Mouse (Mus musculus) CH12.LX (cell line): ENCODE data around the gene BC017158. TPM values are rescaled to one million over a fixed set of nuclear protein-coding genes. Genes with fewer than 3 reads are reported as not detected.

Source experiments
- DNase-seq: peaks from one replicate; pipeline ENCODE4 v3.0.0-alpha.2; 2013; ENCODE audit errors: extremely low read depth
- H3K27ac ChIP-seq: 2 replicates; pipeline ENCODE4 v1.5.1; 2012; ENCODE audit warnings: low read depth, mild to moderate bottlenecking, control low read depth, moderate library complexity; ENCODE audit not compliant: insufficient read depth
- H3K27me3 ChIP-seq: replicated peaks from 2 replicates; pipeline ENCODE3; 2012; ENCODE audit warnings: inconsistent platforms
- H3K36me3 ChIP-seq, 2 experiments: replicated peaks in 1 of 2; 2 replicates each; pipeline versions ENCODE3 to v1.6.1; 2012; ENCODE audit warnings: inconsistent platforms in 1 of 2, low read length in 1 of 2, mild to moderate bottlenecking in 1 of 2, mixed read lengths in 1 of 2, moderate library complexity in 1 of 2; ENCODE audit not compliant: control insufficient read depth in 1 of 2, insufficient read depth in 1 of 2
- H3K4me1 ChIP-seq, 2 experiments: 2 replicates each; pipeline ENCODE4 v1.6.1; 2012; ENCODE audit warnings: inconsistent platforms in 1 of 2, moderate library complexity in 1 of 2; ENCODE audit not compliant: insufficient read depth in 2 of 2, control insufficient read depth in 1 of 2
- H3K4me2 ChIP-seq: 2 replicates; pipeline ENCODE4 v1.6.1; 2012; ENCODE audit warnings: low read depth, mild to moderate bottlenecking, control low read depth; ENCODE audit not compliant: poor library complexity, insufficient read depth, severe bottlenecking
- H3K4me3 ChIP-seq, 3 experiments: fragments of 150-350 bp in 1 of 3; sonication (generic) in 1 of 3; replicated peaks in 1 of 3; 2 replicates each; pipeline versions ENCODE3 to v1.5.1; 2011 to 2012; ENCODE audit warnings: low read depth in 2 of 3, low read length in 2 of 3, mild to moderate bottlenecking in 2 of 3, moderate library complexity in 2 of 3, control low read depth in 1 of 3, improper control_type of control experiment in 1 of 3, inconsistent platforms in 1 of 3, mixed read lengths in 1 of 3; ENCODE audit not compliant: poor library complexity in 1 of 3
- H3K79me2 ChIP-seq: replicated peaks from 2 replicates; pipeline ENCODE4 v1.6.1; 2012; ENCODE audit warnings: mild to moderate bottlenecking, moderate library complexity; ENCODE audit not compliant: control insufficient read depth, poor library complexity, insufficient read depth, severe bottlenecking; ENCODE audit errors: extremely low read depth
- H3K9ac ChIP-seq: 2 replicates; pipeline ENCODE4 v1.6.1; 2012; ENCODE audit warnings: low read depth, mild to moderate bottlenecking, control low read depth, moderate library complexity; ENCODE audit not compliant: insufficient read depth
- H3K9me3 ChIP-seq: replicated peaks from 2 replicates; pipeline ENCODE3; 2012; ENCODE audit warnings: low read length, inconsistent platforms, mixed read lengths
- ETS1 ChIP-seq: conservative IDR thresholded peaks from 2 replicates; pipeline ENCODE4 v1.6.1; 2012; ENCODE audit warnings: low read depth, mild to moderate bottlenecking, inconsistent platforms, low read length, improper control_type of control experiment, moderate library complexity
- HCFC1 ChIP-seq: IDR thresholded peaks from 2 replicates; pipeline ENCODE4 v1.6.1; 2012; ENCODE audit warnings: low read depth, mild to moderate bottlenecking, inconsistent platforms, low read length, improper control_type of control experiment
- IRF4 ChIP-seq: IDR thresholded peaks from 2 replicates; pipeline ENCODE4 v1.6.1; 2014; ENCODE audit warnings: low read depth, mild to moderate bottlenecking, inconsistent platforms, low read length, improper control_type of control experiment
- MAFK ChIP-seq: IDR thresholded peaks from 2 replicates; pipeline ENCODE4 v1.6.1; 2011; ENCODE audit warnings: low read length, improper control_type of control experiment; ENCODE audit not compliant: insufficient replicate concordance
- MEF2A ChIP-seq: IDR thresholded peaks from 2 replicates; pipeline ENCODE4 v1.6.1; 2014; ENCODE audit warnings: low read depth, mild to moderate bottlenecking, inconsistent platforms, low read length, improper control_type of control experiment, borderline replicate concordance
- MYC ChIP-seq: IDR thresholded peaks from 2 replicates; pipeline ENCODE4 v1.6.1; 2011; ENCODE audit warnings: low read depth, mild to moderate bottlenecking, improper control_type of control experiment, low read length
- TBP ChIP-seq: conservative IDR thresholded peaks from 2 replicates; pipeline ENCODE4 v1.6.1; 2011; ENCODE audit warnings: low read depth, low read length, improper control_type of control experiment
- ZNF384 ChIP-seq: IDR thresholded peaks from 2 replicates; pipeline ENCODE4 v1.6.1; 2012; ENCODE audit warnings: low read depth, low read length, improper control_type of control experiment, inconsistent platforms
- dilution Hi-C: fragments of 300-500 bp; cut with MboI; formaldehyde crosslinking; loops from 2 replicates; pipeline ENCODE4 v1.14.3; 2020; ENCODE audit warnings: low sequenced_read_pairs; ENCODE audit not compliant: extremely low pct_unique_long_range_greater_than_20kb, extremely low pct_ligation_motif_present
- in situ Hi-C: fragments of 300-500 bp; cut with MboI; formaldehyde crosslinking; loops from 3 replicates; pipeline ENCODE4 v1.14.3; 2019; ENCODE audit warnings: low sequenced_read_pairs, low pct_ligation_motif_present, low pct_unique_long_range_greater_than_20kb, mixed read lengths
- polyA plus RNA-seq: library from polyadenylated mRNA; unstranded; fragments of >175 nt; gene quantifications from 2 replicates; pipeline ENCODE4 v1.2.1, GENCODE M21; 2012; ENCODE audit warnings: low read depth; ENCODE audit not compliant: insufficient read length
- total RNA-seq, 2 experiments: library from RNA; depleted of rRNA; stranded (reverse); fragments of 300-350 nt in 1 of 2; fragments of >200 nt in 1 of 2; gene quantifications; 2 replicates each; pipeline ENCODE4 v1.2.3; 2012 to 2014

Gene BC017158
- total and polyA plus RNA-seq, 3 experiments, result 4.9 to 14.5 (median 8.1) TPM

DNA sequence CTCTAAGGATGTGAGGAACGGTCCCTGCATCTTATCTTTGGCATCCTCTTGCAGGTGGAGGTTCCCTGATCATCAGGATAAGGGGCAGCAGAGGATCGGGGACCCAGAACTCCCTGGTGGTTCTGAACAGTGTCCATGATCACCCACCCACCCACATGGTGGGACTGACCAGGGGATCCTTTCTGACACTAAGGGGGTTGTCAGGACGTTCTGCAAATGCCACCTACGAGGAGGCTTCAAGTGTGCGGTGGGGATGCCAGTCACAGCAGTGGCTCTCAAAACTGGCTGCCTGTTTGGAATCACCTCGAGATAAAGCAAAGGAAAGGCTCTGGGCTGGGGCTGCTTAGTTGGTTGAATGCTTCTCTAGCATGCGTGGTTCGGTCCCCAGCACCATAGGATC is 49.0 kb upstream of the BC017158 start:
- H3K4me2 ChIP-seq, result no peak overlapping the region
- H3K27ac ChIP-seq, result no peak overlapping the region
- dilution Hi-C loops, result no loop called here
- no peaks in the 10 kb centered on the region for H3K79me2 ChIP-seq
- in situ Hi-C loops, result no loop called here
- H3K9ac ChIP-seq, result no peak overlapping the region
- peaks cover 24% of the 10 kb centered on the region for H3K27me3 ChIP-seq
- H3K4me3 ChIP-seq, result no peak overlapping the region
- H3K36me3 ChIP-seq, result no peaks in the 10 kb centered on the region
- DNase-seq, result no peak
- H3K9me3 ChIP-seq, result peaks cover 9% of the 10 kb centered on the region
- peaks cover 0 to 3% of the 10 kb centered on the region in 2 experiments; a peak in 1 of 4 replicates for H3K4me1 ChIP-seq
- no peak for TF ChIP-seq ETS1

DNA sequence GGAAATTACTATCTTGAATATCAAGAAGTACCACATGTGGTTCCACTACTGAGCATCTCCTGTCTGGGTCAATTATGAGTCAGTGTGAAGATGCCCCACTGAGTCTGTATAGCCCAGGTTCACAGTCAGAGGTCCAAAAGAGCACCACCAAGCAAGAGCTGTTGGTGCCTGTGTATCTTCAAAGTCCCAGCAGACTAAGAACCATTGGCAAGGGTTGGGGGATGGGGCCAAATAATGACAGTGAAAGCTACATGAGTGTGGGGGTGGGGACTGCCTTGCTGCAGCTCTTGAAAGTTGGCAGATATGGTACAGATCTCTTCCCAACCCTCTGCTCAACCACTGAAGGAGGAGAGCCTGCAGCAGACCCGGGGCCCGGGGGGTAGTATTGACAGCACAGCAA is 48.6 kb upstream of the BC017158 start:
- Histone ChIP-seq H3K79me2 (no peaks in the 10 kb centered on the region), H3K4me3 (no peak overlapping the region), H3K27me3 (peaks cover 24% of the 10 kb centered on the region), H3K9ac (no peak overlapping the region), H3K36me3 (no peaks in the 10 kb centered on the region), H3K4me1 (peaks cover 0 to 3% of the 10 kb centered on the region in 2 experiments; a peak in 1 of 4 replicates), H3K4me2 (no peak overlapping the region), H3K27ac (no peak overlapping the region), H3K9me3 (peaks cover 9% of the 10 kb centered on the region)
- in situ Hi-C loops (no loop called here), dilution Hi-C loops (no loop called here)
- TF ChIP-seq MYC, result no peak
- TF ChIP-seq ZNF384, result no peak
- no peak for TF ChIP-seq MAFK
- no peak for TF ChIP-seq TBP
- no peak for TF ChIP-seq HCFC1
- no peak for TF ChIP-seq MEF2A
- DNase-seq, result no peak

DNA sequence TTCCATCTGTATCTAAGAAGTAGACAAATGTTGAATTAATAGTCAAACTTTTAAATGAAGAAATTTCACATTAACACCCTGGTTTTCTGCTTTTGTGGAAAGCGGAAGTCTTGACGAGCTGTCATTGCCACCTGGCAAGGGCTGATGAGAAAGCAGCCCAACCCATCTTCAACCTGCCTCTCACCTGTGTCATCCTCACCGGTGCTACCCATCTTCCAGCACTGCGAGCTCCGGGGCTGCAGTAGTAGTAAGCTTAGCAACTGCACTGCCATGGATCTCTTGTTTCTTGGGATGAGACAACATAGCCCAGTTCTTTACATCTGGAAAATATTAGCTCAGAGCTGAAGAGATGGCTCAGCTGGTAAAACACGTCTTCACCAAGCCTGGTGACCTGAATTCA is 47.7 kb upstream of the BC017158 start:
- dilution Hi-C loops (no loop called here), in situ Hi-C loops (no loop called here)
- H3K27me3 ChIP-seq, result peaks cover 23% of the 10 kb centered on the region
- no peak overlapping the region for H3K27ac ChIP-seq
- no peak overlapping the region for H3K4me2 ChIP-seq
- peaks cover 0 to 3% of the 10 kb centered on the region in 2 experiments; a peak in 1 of 4 replicates for H3K4me1 ChIP-seq
- no peak for DNase-seq
- no peaks in the 10 kb centered on the region for H3K79me2 ChIP-seq
- TF ChIP-seq IRF4, result no peak
- TF ChIP-seq, all 38 proteins: peak for 0
- H3K4me3 ChIP-seq, result no peak overlapping the region
- H3K9me3 ChIP-seq, result peaks cover 9% of the 10 kb centered on the region
- H3K36me3 ChIP-seq, result no peaks in the 10 kb centered on the region
- no peak overlapping the region for H3K9ac ChIP-seq
